Mouse (Mus musculus) urinary bladder, postnatal 36 days (tissue): ENCODE data around the gene Scaf1.

Experiments used
- DNase-seq, 2 experiments: peaks; one replicate each; pipeline ENCODE4 v3.0.0; 2022; ENCODE audit warnings: low spot score in 2 of 2, mixed read lengths in 1 of 2

Scaf1 gene

GRCm38 (mm10) chr7:44956266-44956665 lies 59.9 kb downstream of the Scaf1 start:
- DNase-seq, result no peak

DNA sequence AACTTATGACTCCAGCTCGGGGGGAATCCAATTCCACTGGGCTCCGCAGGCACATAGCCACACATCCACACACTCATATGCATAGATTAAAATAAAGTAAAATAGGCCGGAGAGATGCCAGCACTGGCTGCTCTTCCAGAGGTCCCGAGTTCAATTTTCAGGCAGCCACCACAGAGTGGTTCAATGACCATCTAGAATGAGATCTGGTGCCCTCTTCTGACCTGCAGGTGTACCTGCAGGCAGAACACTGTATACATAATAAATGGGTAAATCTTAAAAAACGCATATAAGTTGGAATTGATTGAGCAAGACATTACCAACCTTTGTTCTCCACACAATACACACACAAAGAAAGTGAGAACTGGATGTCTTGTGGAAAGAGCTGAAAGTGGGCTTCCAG lies 60.5 kb downstream of the Scaf1 start:
- DNase-seq, result no peak

GRCm38 (mm10) chr7:44954091-44954885 lies 61.9 kb downstream of the Scaf1 start:
- DNase-seq, result no peak

GRCm38 (mm10) chr7:44953561-44953960 lies 62.6 kb downstream of the Scaf1 start:
- DNase-seq, result no peak
